ENCODE assay signal across 9 mouse cellular contexts in the genomic region with DNA sequence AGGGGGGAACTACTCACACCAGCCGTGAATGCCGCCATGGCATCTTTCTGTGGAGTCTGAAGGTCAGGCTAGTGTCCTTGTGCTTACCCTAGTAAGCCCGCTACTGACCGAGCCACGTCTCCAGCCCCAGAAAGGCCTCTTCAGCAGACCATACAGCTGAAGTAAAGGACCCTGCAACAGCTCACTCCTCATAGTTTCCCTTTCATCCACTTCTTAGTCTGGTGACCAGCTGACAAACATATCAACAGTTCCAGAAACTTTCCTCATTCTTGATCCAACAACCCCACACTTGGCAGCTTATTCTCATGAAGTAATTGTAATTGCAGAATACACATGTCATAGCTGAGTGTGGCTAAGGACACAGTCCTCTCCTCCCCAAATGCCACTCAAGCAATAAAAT. TPM values are rescaled to one million over a fixed set of nuclear protein-coding genes. Genes with fewer than 3 reads are reported as not detected.
DNase-seq lines count a peak whose midpoint lies in the region; ATAC-seq and TF ChIP-seq lines count a peak whose summit lies in the region.
"Had no signal": no experiment of that assay in that cellular context is flagged by ENCODE, and none has a peak within 500 bp of the region (broad histone marks: within the 10 kb centered on the region; RNA-seq: fewer than 3 reads in every experiment).

No protein-coding gene starts in this region.

- no peaks in the 10 kb centered on the region for H3K36me3 ChIP-seq in kidney, adult 2 months (ENCODE audit: control insufficient read depth, insufficient read depth, low read length)
- peaks cover 9% of the 10 kb centered on the region for H3K36me3 ChIP-seq in heart, adult 2 months (ENCODE audit: control insufficient read depth, insufficient read depth, low read length)
- no peaks in the 10 kb centered on the region for H3K36me3 ChIP-seq in kidney, postnatal 0 days (ENCODE audit: insufficient read depth, low read length)
- no peaks in the 10 kb centered on the region for H3K36me3 ChIP-seq in thymus, adult 2 months (ENCODE audit: control insufficient read depth, insufficient read depth, low read length)
- H3K36me3 ChIP-seq: forebrain, embryonic 12.5 days; limb, embryonic 12.5 days had no signal

- TF ChIP-seq POLR2A in kidney, adult 2 months (IDR thresholded peaks at IDR 0.05; ENCODE audit: low read depth, low read length), result no peak
- peak; percentile 35; the same call in 1 of the 2 replicates for TF ChIP-seq POLR2A in heart, adult 2 months (IDR thresholded peaks at IDR 0.05; ENCODE audit: insufficient read depth, low read depth, low read length)
- no peak for TF ChIP-seq POLR2A in thymus, adult 2 months (IDR thresholded peaks at IDR 0.05; ENCODE audit: control insufficient read depth, extremely low read depth, insufficient read depth, low read length, poor library complexity)

- H3K27ac ChIP-seq in kidney, adult 2 months (ENCODE audit: insufficient read depth, low read depth, low read length), result peak overlapping the region; percentile 84; the same call in 1 of the 2 replicates
- H3K27ac ChIP-seq in brown adipose tissue, adult 24 weeks (replicated peaks; ENCODE audit: low read depth, low read length), result peak overlapping the region; percentile 100
- H3K27ac ChIP-seq in heart, adult 2 months, result peak overlapping the region; percentile 95
- H3K27ac ChIP-seq in kidney, postnatal 0 days, result peak overlapping the region; percentile 48; the same call in 1 of the 2 replicates
- no peak overlapping the region for H3K27ac ChIP-seq in thymus, adult 2 months (ENCODE audit: control insufficient read depth, insufficient read depth, low read length)
- H3K27ac ChIP-seq: forebrain, embryonic 12.5 days had no signal

- TF ChIP-seq CTCF in kidney, adult 2 months (conservative IDR thresholded peaks at IDR 0.05; ENCODE audit: insufficient read depth, insufficient read length, low read depth, low read length), result no peak
- no peak for TF ChIP-seq CTCF in heart, adult 2 months (IDR thresholded peaks at IDR 0.05)
- no peak for TF ChIP-seq CTCF in kidney, postnatal 0 days (IDR thresholded peaks at IDR 0.05; ENCODE audit: low read depth)
- TF ChIP-seq CTCF in thymus, adult 2 months (IDR thresholded peaks at IDR 0.05; ENCODE audit: borderline replicate concordance, control insufficient read depth, extremely low read depth, insufficient read depth, low read length, poor library complexity), result no peak

- no peak overlapping the region for H3K4me3 ChIP-seq in kidney, adult 2 months (ENCODE audit: insufficient read depth, low read depth, low read length)
- H3K4me3 ChIP-seq in brown adipose tissue, adult 24 weeks (ENCODE audit: insufficient read depth, low read depth, low read length), result no peak overlapping the region
- no peak overlapping the region for H3K4me3 ChIP-seq in heart, adult 2 months
- H3K4me3 ChIP-seq in kidney, postnatal 0 days (replicated peaks; ENCODE audit: low read depth, low read length), result no peak overlapping the region
- H3K4me3 ChIP-seq in thymus, adult 2 months (ENCODE audit: control insufficient read depth, insufficient read depth, low read length), result no peak overlapping the region
- H3K4me3 ChIP-seq: forebrain, embryonic 12.5 days; limb, embryonic 12.5 days had no signal

- H3K9me3 ChIP-seq in kidney, postnatal 0 days (replicated peaks; ENCODE audit: low read length), result no peaks in the 10 kb centered on the region
- H3K9me3 ChIP-seq: forebrain, embryonic 12.5 days; limb, embryonic 12.5 days had no signal

- no peak overlapping the region for H3K4me2 ChIP-seq in kidney, postnatal 0 days (ENCODE audit: low read length)
- H3K4me2 ChIP-seq: forebrain, embryonic 12.5 days; limb, embryonic 12.5 days had no signal

- peaks cover 45% of the 10 kb centered on the region for H3K4me1 ChIP-seq in kidney, adult 2 months (ENCODE audit: control insufficient read depth, insufficient read depth, low read length)
- H3K4me1 ChIP-seq in brown adipose tissue, adult 24 weeks (ENCODE audit: control insufficient read depth, insufficient read depth, insufficient read length, low read length), result peaks cover 66% of the 10 kb centered on the region
- H3K4me1 ChIP-seq in heart, adult 2 months (ENCODE audit: control insufficient read depth, insufficient read depth, low read length), result peaks cover 65% of the 10 kb centered on the region
- H3K4me1 ChIP-seq in kidney, postnatal 0 days (replicated peaks; ENCODE audit: insufficient read depth, low read length), result peaks cover 4% of the 10 kb centered on the region; the same call in 1 of the 2 replicates
- no peaks in the 10 kb centered on the region for H3K4me1 ChIP-seq in thymus, adult 2 months (replicated peaks; ENCODE audit: control insufficient read depth, insufficient read depth, low read length)

- peak; percentile 30 for DNase-seq in kidney, adult 2 months
- no peak for DNase-seq in kidney, postnatal 36 days
- peak; percentile 38 to 46 for DNase-seq in heart, adult 2 months
- no peak for DNase-seq in kidney, postnatal 0 days (ENCODE audit: low spot score)
- no peak for DNase-seq in thymus, adult 2 months
- no peak for DNase-seq in frontal cortex, adult 2 months (ENCODE audit: extremely low spot score in 1 of 2, low spot score in 1 of 2)

- no peak for ATAC-seq in kidney, postnatal 0 days (replicated peaks; ENCODE audit: low FRiP score, low read depth)

- no peaks in the 10 kb centered on the region for H3K79me2 ChIP-seq in heart, adult 2 months (replicated peaks; ENCODE audit: control insufficient read depth, insufficient read depth, low read length)

- no peaks in the 10 kb centered on the region for H3K27me3 ChIP-seq in kidney, adult 2 months (replicated peaks; ENCODE audit: control insufficient read depth, insufficient read depth, low read length)
- no peaks in the 10 kb centered on the region for H3K27me3 ChIP-seq in heart, adult 2 months (ENCODE audit: control insufficient read depth, insufficient read depth, low read length)
- no peaks in the 10 kb centered on the region for H3K27me3 ChIP-seq in kidney, postnatal 0 days (ENCODE audit: insufficient read depth, low read length)
- H3K27me3 ChIP-seq in thymus, adult 2 months (ENCODE audit: control insufficient read depth, insufficient read depth, low read length), result no peaks in the 10 kb centered on the region
- H3K27me3 ChIP-seq: forebrain, embryonic 12.5 days; limb, embryonic 12.5 days had no signal

- TF ChIP-seq EP300 in heart, adult 2 months (IDR thresholded peaks at IDR 0.05; ENCODE audit: insufficient read depth, low read depth, low read length), result no peak

- intact Hi-C loops in heart, adult 2 months (cut with DNase I), result loop anchor here (1.0 to 2.0 kb wide), 2 partner anchors 41 to 95 kb away; no protein-coding TSS in a partner anchor

- 54% methylated on average over 5 of the region's 5 CpGs for WGBS in kidney, adult 2 months
- WGBS in heart, adult 2 months, result 53% methylated on average over 5 of the region's 5 CpGs
- 81% methylated on average over 5 of the region's 5 CpGs for WGBS in kidney, postnatal 0 days
- WGBS in thymus, adult 2 months, result 96% methylated on average over 5 of the region's 5 CpGs

- H3K9ac ChIP-seq in heart, adult 2 months (ENCODE audit: low read depth, low read length), result peak overlapping the region; percentile 4; the same call in 1 of the 2 replicates
- H3K9ac ChIP-seq in kidney, postnatal 0 days (ENCODE audit: low read depth, low read length), result no peak overlapping the region
- H3K9ac ChIP-seq: forebrain, embryonic 12.5 days; limb, embryonic 12.5 days had no signal

RNA-seq across cellular contexts. Expression of a gene that starts 27.0 kb away (rescaled TPM):
- 16.7 and 20.6 TPM in 2 replicates for polyA plus RNA-seq in kidney, adult 2 months (2012; rRNA removed)
- 4.0 and 6.3 TPM in 2 replicates for polyA plus RNA-seq in brown adipose tissue, adult 24 weeks (2012; ENCODE audit: insufficient read depth, insufficient read length, missing spikeins)
- 10 to 100 TPM; 14.0 to 15.3 TPM for total RNA-seq in heart, adult 2 months (2021)
- polyA plus RNA-seq in heart, adult 2 months (2012; rRNA removed), result 21.0 and 21.4 TPM in 2 replicates
- 12.6 and 13.0 TPM in 2 replicates for polyA plus RNA-seq in kidney, postnatal 0 days (2015; fragmentation: Nextera tagmentation; extraction: Ambion mirVana)
- polyA plus RNA-seq in thymus, adult 2 months (2012; rRNA removed), result 15.2 and 19.3 TPM in 2 replicates
- 27.7 and 32.3 TPM in 2 replicates for polyA plus RNA-seq in frontal cortex, adult 2 months (2012; rRNA removed)

Comparison
In these comparisons a context has a peak if more than half of its experiments do, and no peak if none do; other contexts are left out.
1. DNase-seq: peak in kidney, adult 2 months (single experiment) and heart, adult 2 months (2 of 2); none in kidney, postnatal 36 days (0 of 2), kidney, postnatal 0 days (single experiment), thymus, adult 2 months (single experiment) and frontal cortex, adult 2 months (0 of 2).